Mouse (Mus musculus): ENCODE measurements around the gene Golm1. TPM values are rescaled to one million over a fixed set of nuclear protein-coding genes. Genes with fewer than 3 reads are reported as not detected.

Golm1 gene
- total and polyA plus RNA-seq, 2 experiments: 1.2 to 3.6 TPM

DNA sequence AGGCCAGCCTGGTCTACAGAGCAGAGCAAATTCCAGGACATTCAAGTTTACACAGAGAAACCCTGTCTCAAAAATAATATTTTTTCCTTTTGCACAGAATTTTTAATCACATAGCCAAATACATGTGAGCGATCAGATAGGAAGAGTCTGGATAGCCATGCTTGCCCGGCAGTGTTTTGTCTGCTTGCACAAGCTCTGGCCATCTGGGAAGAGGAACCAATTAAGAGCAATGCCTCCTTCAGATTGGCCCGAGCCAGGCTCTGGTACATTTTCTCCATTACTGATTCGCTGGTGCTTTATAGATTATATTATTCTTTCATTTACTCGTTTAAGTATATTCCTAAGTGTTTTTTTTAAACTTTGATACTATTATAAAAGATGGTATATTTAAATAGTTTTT is 7.8 kb downstream of the Golm1 start:
- Histone ChIP-seq H3K9ac (ENCODE audit: low read depth, low read length) (no peak overlapping the region), H3K36me3 (ENCODE audit: control insufficient read depth, insufficient read depth, low read length) (no peaks in the 10 kb centered on the region), H3K27ac (replicated peaks; ENCODE audit: insufficient read depth, low read depth, low read length) (no peak overlapping the region), H3K4me3 (ENCODE audit: insufficient read depth, low read depth, low read length) (no peak overlapping the region), H3K79me2 (ENCODE audit: control insufficient read depth, insufficient read depth, low read length) (no peaks in the 10 kb centered on the region), H3K4me1 (ENCODE audit: control insufficient read depth, insufficient read depth, low read length) (no peaks in the 10 kb centered on the region; the same call in 1 of the 2 replicates), H3K27me3 (ENCODE audit: control insufficient read depth, insufficient read depth, low read length) (no peaks in the 10 kb centered on the region)
- 82% methylated on average over 5 of the region's 5 CpGs for WGBS
- TF ChIP-seq POLR2A (IDR thresholded peaks at IDR 0.05; ENCODE audit: extremely low read depth, insufficient read depth, low read length) (no peak), CTCF (IDR thresholded peaks at IDR 0.05; ENCODE audit: low read depth, low read length) (no peak)
- no peak for DNase-seq (ENCODE audit: extremely low read depth, low read depth, low spot score)

DNA sequence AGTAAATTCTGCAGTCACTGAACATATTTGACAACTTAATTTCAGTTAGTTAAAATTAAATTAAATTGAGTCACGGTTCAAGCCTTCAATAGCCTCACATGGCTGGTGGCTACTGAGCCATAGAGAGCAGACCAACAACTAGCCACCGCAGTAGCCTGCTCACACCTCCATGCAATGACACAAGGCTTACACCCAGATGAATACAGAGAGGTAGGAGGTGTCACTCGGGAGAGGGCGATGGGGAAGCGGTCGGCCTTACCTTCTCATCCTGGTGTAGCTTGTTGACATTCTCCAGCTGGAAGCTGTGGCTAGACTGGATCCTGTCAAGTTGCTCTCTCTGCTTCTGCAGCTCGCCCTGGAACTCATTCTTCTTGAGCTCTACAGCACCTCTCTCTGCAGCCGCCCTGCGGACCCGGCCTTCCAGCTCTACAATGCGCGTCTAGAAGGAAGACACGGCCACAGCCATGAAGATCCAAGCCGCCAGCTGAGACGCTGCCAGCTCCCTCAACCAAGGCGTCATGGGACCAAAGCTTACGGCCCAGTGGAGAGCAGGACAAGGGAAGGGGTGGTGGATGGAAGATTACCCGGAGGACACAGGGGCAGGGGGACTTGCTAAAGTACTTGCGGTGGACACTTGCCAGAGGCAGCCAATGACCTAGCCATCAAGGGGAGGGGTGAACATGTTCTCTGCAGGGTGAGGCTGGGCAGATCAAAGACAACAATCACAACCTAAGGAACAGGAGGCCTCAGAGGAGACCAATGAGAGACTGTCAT is 11.5 kb downstream of the Golm1 start:
- Histone ChIP-seq H3K79me2 (ENCODE audit: control insufficient read depth, insufficient read depth, low read length) (no peaks in the 10 kb centered on the region), H3K4me1 (ENCODE audit: control insufficient read depth, insufficient read depth, low read length) (no peaks in the 10 kb centered on the region; the same call in 1 of the 2 replicates), H3K27ac (replicated peaks; ENCODE audit: insufficient read depth, low read depth, low read length) (no peak overlapping the region), H3K9ac (ENCODE audit: low read depth, low read length) (no peak overlapping the region), H3K27me3 (ENCODE audit: control insufficient read depth, insufficient read depth, low read length) (no peaks in the 10 kb centered on the region), H3K36me3 (ENCODE audit: control insufficient read depth, insufficient read depth, low read length) (no peaks in the 10 kb centered on the region), H3K4me3 (ENCODE audit: insufficient read depth, low read depth, low read length) (no peak overlapping the region)
- TF ChIP-seq POLR2A (IDR thresholded peaks at IDR 0.05; ENCODE audit: extremely low read depth, insufficient read depth, low read length): no peak
- 96% methylated on average over 19 of the region's 19 CpGs for WGBS
- DNase-seq (ENCODE audit: extremely low read depth, low read depth, low spot score): no peak

DNA sequence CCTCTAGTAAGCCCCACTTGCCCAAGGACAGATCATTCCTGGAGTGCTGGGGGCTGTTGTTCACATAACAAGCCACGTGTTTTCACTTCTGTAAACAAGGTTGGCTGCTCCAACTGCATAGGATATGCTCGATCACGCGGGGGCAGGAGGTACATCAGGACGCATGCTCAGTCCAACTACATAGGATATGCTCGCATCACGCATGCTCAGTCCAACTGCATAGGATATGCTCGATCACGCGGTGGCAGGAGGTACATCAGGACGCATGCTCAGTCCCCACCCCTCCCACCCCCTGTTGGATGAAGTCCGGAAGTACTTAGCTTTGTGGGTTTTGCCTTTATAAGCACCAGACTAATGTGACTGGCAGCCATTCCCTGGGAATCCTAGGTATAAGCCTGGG is 13.6 kb downstream of the Golm1 start:
- H3K27me3 ChIP-seq (ENCODE audit: control insufficient read depth, insufficient read depth, low read length): no peaks in the 10 kb centered on the region
- no peaks in the 10 kb centered on the region for H3K4me1 ChIP-seq (ENCODE audit: control insufficient read depth, insufficient read depth, low read length)
- TF ChIP-seq POLR2A (IDR thresholded peaks at IDR 0.05; ENCODE audit: extremely low read depth, insufficient read depth, low read length) (no peak), CTCF (IDR thresholded peaks at IDR 0.05; ENCODE audit: low read depth, low read length) (no peak)
- DNase-seq (ENCODE audit: extremely low read depth, low read depth, low spot score): no peak
- H3K4me3 ChIP-seq (ENCODE audit: insufficient read depth, low read depth, low read length): no peak overlapping the region
- no peak overlapping the region for H3K9ac ChIP-seq (ENCODE audit: low read depth, low read length)
- H3K79me2 ChIP-seq (ENCODE audit: control insufficient read depth, insufficient read depth, low read length): no peaks in the 10 kb centered on the region
- no peak overlapping the region for H3K27ac ChIP-seq (replicated peaks; ENCODE audit: insufficient read depth, low read depth, low read length)
- no peaks in the 10 kb centered on the region for H3K36me3 ChIP-seq (ENCODE audit: control insufficient read depth, insufficient read depth, low read length)
- 97% methylated on average over 12 of the region's 12 CpGs for WGBS

DNA sequence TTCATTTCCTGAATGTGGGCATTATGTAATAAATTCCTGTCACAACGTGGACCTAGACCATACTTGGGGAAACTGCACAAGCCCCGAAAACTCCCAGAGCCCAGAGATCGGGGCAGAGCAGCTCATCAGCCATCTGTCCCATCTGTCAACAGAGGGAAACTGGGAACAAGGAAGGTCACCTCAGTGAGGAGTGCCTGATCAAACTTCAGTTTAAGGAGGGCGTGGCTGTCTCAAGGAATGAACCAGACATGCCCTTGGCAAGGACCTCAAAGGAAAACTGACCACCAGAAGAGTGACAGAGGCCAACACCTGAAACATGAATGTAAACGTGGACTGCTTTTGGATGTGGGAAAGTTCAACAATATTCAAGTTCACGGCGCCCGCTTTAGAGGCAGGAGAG is 14.2 kb downstream of the Golm1 start:
- Histone ChIP-seq H3K4me3 (ENCODE audit: insufficient read depth, low read depth, low read length) (no peak overlapping the region), H3K27me3 (ENCODE audit: control insufficient read depth, insufficient read depth, low read length) (no peaks in the 10 kb centered on the region), H3K4me1 (ENCODE audit: control insufficient read depth, insufficient read depth, low read length) (no peaks in the 10 kb centered on the region), H3K9ac (ENCODE audit: low read depth, low read length) (no peak overlapping the region), H3K79me2 (ENCODE audit: control insufficient read depth, insufficient read depth, low read length) (no peaks in the 10 kb centered on the region), H3K36me3 (ENCODE audit: control insufficient read depth, insufficient read depth, low read length) (no peaks in the 10 kb centered on the region), H3K27ac (replicated peaks; ENCODE audit: insufficient read depth, low read depth, low read length) (no peak overlapping the region)
- no peak for DNase-seq (ENCODE audit: extremely low read depth, low read depth, low spot score)
- WGBS: 95% methylated on average over 8 of the region's 8 CpGs
- no peak for TF ChIP-seq POLR2A (IDR thresholded peaks at IDR 0.05; ENCODE audit: extremely low read depth, insufficient read depth, low read length)
- TF ChIP-seq CTCF (IDR thresholded peaks at IDR 0.05; ENCODE audit: low read depth, low read length): no peak

DNA sequence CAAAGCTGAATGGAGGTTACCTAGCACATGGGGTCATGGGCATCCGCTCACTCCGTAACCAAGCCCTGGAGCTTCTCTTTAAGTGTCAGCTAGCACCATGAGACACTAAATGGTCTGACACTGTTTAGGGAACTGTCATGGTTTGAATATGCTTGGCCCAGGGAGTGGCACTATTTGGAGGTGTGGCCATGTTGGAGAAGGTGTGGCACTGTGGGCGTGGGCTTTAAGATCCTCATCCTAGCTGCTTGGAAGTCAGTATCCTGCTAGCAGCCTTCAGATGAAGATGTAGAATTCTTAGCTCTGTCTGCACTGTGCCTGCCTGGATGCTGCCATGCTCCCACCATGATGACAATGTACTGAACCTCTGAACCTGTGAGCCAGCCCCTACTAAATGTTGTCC is 15.2 kb downstream of the Golm1 start:
- 98% methylated on average over 3 of the region's 3 CpGs for WGBS
- Histone ChIP-seq H3K4me1 (ENCODE audit: control insufficient read depth, insufficient read depth, low read length) (no peaks in the 10 kb centered on the region), H3K27me3 (ENCODE audit: control insufficient read depth, insufficient read depth, low read length) (no peaks in the 10 kb centered on the region), H3K36me3 (ENCODE audit: control insufficient read depth, insufficient read depth, low read length) (no peaks in the 10 kb centered on the region), H3K79me2 (ENCODE audit: control insufficient read depth, insufficient read depth, low read length) (no peaks in the 10 kb centered on the region), H3K9ac (ENCODE audit: low read depth, low read length) (no peak overlapping the region), H3K27ac (replicated peaks; ENCODE audit: insufficient read depth, low read depth, low read length) (no peak overlapping the region), H3K4me3 (ENCODE audit: insufficient read depth, low read depth, low read length) (no peak overlapping the region)
- no peak for DNase-seq (ENCODE audit: extremely low read depth, low read depth, low spot score)
- TF ChIP-seq POLR2A (IDR thresholded peaks at IDR 0.05; ENCODE audit: extremely low read depth, insufficient read depth, low read length): no peak
- TF ChIP-seq CTCF (IDR thresholded peaks at IDR 0.05; ENCODE audit: low read depth, low read length): no peak

DNA sequence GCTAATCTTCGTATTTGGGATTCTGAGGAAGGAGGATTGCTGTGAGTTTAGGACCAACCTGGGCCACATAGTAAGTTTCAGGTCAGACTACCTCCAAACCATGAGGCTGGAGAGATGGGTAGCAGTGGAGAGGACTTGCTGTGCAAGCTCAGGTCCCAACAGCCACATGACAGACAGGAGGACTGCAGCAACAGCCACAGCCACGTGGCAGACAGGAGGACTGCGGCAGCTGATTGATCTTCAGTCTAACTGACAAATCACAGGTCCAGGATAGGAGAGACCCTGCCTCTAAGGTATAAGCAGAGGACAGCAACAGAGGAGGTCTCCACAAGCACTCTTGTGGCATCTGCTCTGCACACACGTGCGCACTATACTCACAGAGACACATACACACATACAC is 17.8 kb downstream of the Golm1 start:
- no peak overlapping the region for H3K9ac ChIP-seq (ENCODE audit: low read depth, low read length)
- H3K79me2 ChIP-seq (ENCODE audit: control insufficient read depth, insufficient read depth, low read length): no peaks in the 10 kb centered on the region
- H3K4me1 ChIP-seq (ENCODE audit: control insufficient read depth, insufficient read depth, low read length): no peaks in the 10 kb centered on the region
- no peak overlapping the region for H3K4me3 ChIP-seq (ENCODE audit: insufficient read depth, low read depth, low read length)
- H3K27me3 ChIP-seq (ENCODE audit: control insufficient read depth, insufficient read depth, low read length): no peaks in the 10 kb centered on the region
- no peaks in the 10 kb centered on the region for H3K36me3 ChIP-seq (ENCODE audit: control insufficient read depth, insufficient read depth, low read length)
- TF ChIP-seq CTCF (IDR thresholded peaks at IDR 0.05; ENCODE audit: low read depth, low read length) (no peak), POLR2A (IDR thresholded peaks at IDR 0.05; ENCODE audit: extremely low read depth, insufficient read depth, low read length) (no peak)
- no peak overlapping the region for H3K27ac ChIP-seq (replicated peaks; ENCODE audit: insufficient read depth, low read depth, low read length)
- 89% methylated on average over 5 of the region's 5 CpGs for WGBS
- DNase-seq (ENCODE audit: extremely low read depth, low read depth, low spot score): no peak
